ENCODE assay signal across 7 mouse cellular contexts in genomic region chr2:130274149-130274861, GRCm38 (mm10). TPM values are rescaled to one million over a fixed set of nuclear protein-coding genes. Genes with fewer than 3 reads are reported as not detected.
DNase-seq lines count a peak whose midpoint lies in the region; ATAC-seq lines count a peak whose summit lies in the region.

TSS of gene Nop56 (plus strand) at chr2:130274430.

- peak; percentile 99 for DNase-seq in adrenal gland, postnatal 14 days
- DNase-seq in embryonic facial prominence, embryonic 11.5 days (ENCODE audit: low spot score) = peak; percentile 99
- peak; percentile 98 for DNase-seq in kidney, adult 11 months
- DNase-seq in limb, embryonic 10.5 days (ENCODE audit: low spot score) = peak; percentile 100
- peak; percentile 100 for DNase-seq in spleen, adult 12 weeks (ENCODE audit: low spot score)

- H3K4me1 ChIP-seq in embryonic facial prominence, embryonic 11.5 days (ENCODE audit: control insufficient read depth, insufficient read depth, low read length) = no peaks in the 10 kb centered on the region
- peaks cover 26% of the 10 kb centered on the region for H3K4me1 ChIP-seq in limb, embryonic 10.5 days
- H3K4me1 ChIP-seq in midbrain, embryonic 13.5 days (replicated peaks) = peaks cover 28% of the 10 kb centered on the region

- ATAC-seq in embryonic facial prominence, embryonic 11.5 days (replicated peaks; ENCODE audit: insufficient number of reproducible peaks, low FRiP score, low TSS enrichment, low read depth) = peak; percentile 96
- ATAC-seq in granulocyte monocyte progenitor cell, adult 5-6 weeks (replicated peaks; ENCODE audit: poor library complexity, severe bottlenecking) = peak; percentile 91
- ATAC-seq in midbrain, embryonic 13.5 days = peak; percentile 98

- no peaks in the 10 kb centered on the region for H3K27me3 ChIP-seq in embryonic facial prominence, embryonic 11.5 days (ENCODE audit: control insufficient read depth, insufficient read depth, low read length)
- H3K27me3 ChIP-seq in limb, embryonic 10.5 days (ENCODE audit: low read depth, poor library complexity, severe bottlenecking) = no peaks in the 10 kb centered on the region
- H3K27me3 ChIP-seq in midbrain, embryonic 13.5 days = no peaks in the 10 kb centered on the region

- no peaks in the 10 kb centered on the region for H3K9me3 ChIP-seq in embryonic facial prominence, embryonic 11.5 days (replicated peaks; ENCODE audit: control insufficient read depth, low read length)
- H3K9me3 ChIP-seq in limb, embryonic 10.5 days (replicated peaks) = no peaks in the 10 kb centered on the region
- H3K9me3 ChIP-seq in midbrain, embryonic 13.5 days = no peaks in the 10 kb centered on the region

- under 1% methylated on average over 68 of the region's 68 CpGs for WGBS in embryonic facial prominence, embryonic 11.5 days
- under 1% methylated on average over 68 of the region's 68 CpGs for WGBS in limb, embryonic 10.5 days
- under 1% methylated on average over 68 of the region's 68 CpGs for WGBS in midbrain, embryonic 13.5 days

- peak within 1 kb of the TSS; percentile 77 for H3K4me2 ChIP-seq in embryonic facial prominence, embryonic 11.5 days (ENCODE audit: low read depth, low read length)
- H3K4me2 ChIP-seq in midbrain, embryonic 13.5 days (replicated peaks) = peak within 1 kb of the TSS; percentile 78

- H3K27ac ChIP-seq in embryonic facial prominence, embryonic 11.5 days (replicated peaks; ENCODE audit: low read depth, low read length) = peak within 1 kb of the TSS; percentile 89
- peak within 1 kb of the TSS; percentile 96 for H3K27ac ChIP-seq in limb, embryonic 10.5 days
- peak within 1 kb of the TSS; percentile 93 for H3K27ac ChIP-seq in midbrain, embryonic 13.5 days

- H3K36me3 ChIP-seq in embryonic facial prominence, embryonic 11.5 days (replicated peaks; ENCODE audit: control insufficient read depth, insufficient read depth, low read depth, low read length) = peaks cover 9% of the 10 kb centered on the region
- peaks cover 43% of the 10 kb centered on the region for H3K36me3 ChIP-seq in limb, embryonic 10.5 days
- peaks cover 37% of the 10 kb centered on the region for H3K36me3 ChIP-seq in midbrain, embryonic 13.5 days

- H3K9ac ChIP-seq in embryonic facial prominence, embryonic 11.5 days (replicated peaks; ENCODE audit: low read length) = peak within 1 kb of the TSS; percentile 91
- H3K9ac ChIP-seq in midbrain, embryonic 13.5 days (replicated peaks) = peak within 1 kb of the TSS; percentile 87

- peak within 1 kb of the TSS; percentile 85 for H3K4me3 ChIP-seq in embryonic facial prominence, embryonic 11.5 days (ENCODE audit: low read depth, low read length)
- H3K4me3 ChIP-seq in limb, embryonic 10.5 days = peak within 1 kb of the TSS; percentile 91
- H3K4me3 ChIP-seq in midbrain, embryonic 13.5 days (replicated peaks) = peak within 1 kb of the TSS; percentile 88

RNA-seq across cellular contexts. Expression of gene Nop56, which starts in this region (rescaled TPM):
- total RNA-seq in adrenal gland, postnatal 14 days (2021) = 115 and 124 TPM in 2 replicates
- 356 and 411 TPM in 2 replicates for polyA plus RNA-seq in embryonic facial prominence, embryonic 11.5 days (2014; fragmentation: Nextera tagmentation; extraction: Ambion mirVana)
- 501 and 575 TPM in 2 replicates for total RNA-seq in granulocyte monocyte progenitor cell, adult 5-6 weeks (2014; fragmentation: Nextera tagmentation)
- 468 and 587 TPM in 2 replicates for total RNA-seq in granulocyte monocyte progenitor cell, adult 5-6 weeks (2017)
- polyA plus RNA-seq in limb, embryonic 10.5 days (2016; fragmentation: Nextera tagmentation; extraction: Ambion mirVana) = 440 and 499 TPM in 2 replicates
- polyA plus RNA-seq in midbrain, embryonic 13.5 days (2015; fragmentation: Nextera tagmentation; extraction: Ambion mirVana) = 246 and 261 TPM in 2 replicates

Comparison
In these comparisons a context has a peak if more than half of its experiments do, and no peak if none do; other contexts are left out.
1. Peak in every context shown above with its lines: DNase-seq, ATAC-seq, H3K4me3 ChIP-seq and H3K27ac ChIP-seq.